Mouse (Mus musculus): ENCODE results near the gene Nktr.

The Nktr gene

GRCm38 (mm10) chr9:121707801-121708200 is 11.2 kb upstream of the Nktr start:
- DNase-seq (ENCODE audit: extremely low spot score, low spot score): no peak

GRCm38 (mm10) chr9:121708506-121709486 is 10.2 kb upstream of the Nktr start:
- DNase-seq (ENCODE audit: extremely low spot score, low spot score): no peak

- DNase-seq (ENCODE audit: extremely low spot score, low spot score): peak; percentile 98
Observed at GRCm38 (mm10) chr9:121709898-121710583, 8.9 kb upstream of the Nktr start, which contains the start of gene Ss18l2. TSS of gene Ss18l2 (plus strand) at chr9:121710329.

- DNase-seq (ENCODE audit: extremely low spot score, low spot score): no peak
Observed at GRCm38 (mm10) chr9:121710584-121710975, 8.4 kb upstream of the Nktr start.

GRCm38 (mm10) chr9:121717048-121717447 is 1.9 kb upstream of the Nktr start:
- DNase-seq (ENCODE audit: extremely low spot score, low spot score): no peak

- DNase-seq (ENCODE audit: extremely low spot score, low spot score): no peak
Observed at GRCm38 (mm10) chr9:121718070-121718705, 781 bp upstream of the Nktr start.

- DNase-seq (ENCODE audit: extremely low spot score, low spot score): peak; percentile 85
Observed at GRCm38 (mm10) chr9:121719347-121720331, 670 bp downstream of the Nktr start.

- DNase-seq (ENCODE audit: extremely low spot score, low spot score): no peak
Observed at GRCm38 (mm10) chr9:121740490-121740889, 21.5 kb downstream of the Nktr start.

GRCm38 (mm10) chr9:121741168-121741567 is 22.2 kb downstream of the Nktr start:
- no peak for DNase-seq (ENCODE audit: extremely low spot score, low spot score)

GRCm38 (mm10) chr9:121744051-121744450 is 25.1 kb downstream of the Nktr start:
- DNase-seq (ENCODE audit: extremely low spot score, low spot score): no peak

GRCm38 (mm10) chr9:121752774-121753173 is 33.8 kb downstream of the Nktr start:
- DNase-seq (ENCODE audit: extremely low spot score, low spot score): no peak

GRCm38 (mm10) chr9:121754624-121755023 is 35.7 kb downstream of the Nktr start:
- DNase-seq (ENCODE audit: extremely low spot score, low spot score): no peak

- DNase-seq (ENCODE audit: extremely low spot score, low spot score): peak; percentile 11
Observed at GRCm38 (mm10) chr9:121756785-121757184, 37.8 kb downstream of the Nktr start.

GRCm38 (mm10) chr9:121757432-121757831 is 38.5 kb downstream of the Nktr start:
- DNase-seq (ENCODE audit: extremely low spot score, low spot score): peak; percentile 32

- peak; percentile 43 for DNase-seq (ENCODE audit: extremely low spot score, low spot score)
Observed at GRCm38 (mm10) chr9:121757835-121758814, 39.2 kb downstream of the Nktr start.

GRCm38 (mm10) chr9:121759091-121760081 is 40.4 kb downstream of the Nktr start, which contains the start of gene Zfp651:
TSS of gene Zfp651 (plus strand) at chr9:121759330.
- peak; percentile 83 for DNase-seq (ENCODE audit: extremely low spot score, low spot score)

- DNase-seq (ENCODE audit: extremely low spot score, low spot score): peak; percentile 85
Observed at GRCm38 (mm10) chr9:121760271-121761090, 41.5 kb downstream of the Nktr start.

All from neural tube, embryonic 10.5 days (tissue).